Mouse (Mus musculus) liver, embryonic 12.5 days (tissue): ENCODE measurements around the gene Bank1. TPM values are rescaled to one million over a fixed set of nuclear protein-coding genes. Genes with fewer than 3 reads are reported as not detected.
A peak's percentile ranks its signal among the peaks of the same experiment; 100 is the strongest.

Experiments
- ATAC-seq: fragments of 200-750 bp; cut with Nextera tagmentation; 2 replicates; pipeline ENCODE4 v1.8.0; 2017; ENCODE audit warnings: moderate number of reproducible peaks, mild to moderate bottlenecking, moderate library complexity
- H3K27ac ChIP-seq: fragments of 300-500 bp; sonication (generic); 2 replicates; pipeline ENCODE4 v1.5.1; 2016; ENCODE audit warnings: mild to moderate bottlenecking
- H3K27me3 ChIP-seq: fragments of 300-500 bp; sonication (generic); replicated peaks from 2 replicates; pipeline ENCODE4 v1.6.1; 2016; ENCODE audit warnings: mild to moderate bottlenecking, moderate library complexity
- H3K36me3 ChIP-seq: fragments of 300-500 bp; sonication (generic); 2 replicates; pipeline ENCODE4 v1.6.1; 2016; ENCODE audit warnings: mild to moderate bottlenecking, moderate library complexity
- H3K4me1 ChIP-seq: fragments of 300-500 bp; sonication (generic); 2 replicates; pipeline ENCODE4 v1.6.1; 2016
- H3K4me2 ChIP-seq: fragments of 300-500 bp; sonication (generic); 2 replicates; pipeline ENCODE4 v1.6.1; 2016; ENCODE audit warnings: mild to moderate bottlenecking, moderate library complexity
- H3K4me3 ChIP-seq: fragments of 300-500 bp; sonication (generic); 2 replicates; pipeline ENCODE4 v1.5.1; 2016; ENCODE audit warnings: mild to moderate bottlenecking, moderate library complexity
- H3K9ac ChIP-seq: fragments of 300-500 bp; sonication (generic); 2 replicates; pipeline ENCODE4 v1.6.1; 2016; ENCODE audit warnings: mild to moderate bottlenecking, moderate library complexity
- H3K9me3 ChIP-seq: fragments of 300-500 bp; sonication (generic); replicated peaks from 2 replicates; pipeline ENCODE4 v1.6.1; 2016; ENCODE audit warnings: mild to moderate bottlenecking, moderate library complexity
- WGBS: fragments of 180-500 bp; shearing (Covaris S2); methylation state at CpG from one replicate; pipeline ENCODE4 v1.1.7; 2016; ENCODE audit not compliant: insufficient replicate concordance; 5-methylcytosine and 5-hydroxymethylcytosine counted together
- polyA plus RNA-seq: library from polyadenylated mRNA; unstranded; fragments of >200 nt; fragmentation: Nextera tagmentation; extraction: Ambion mirVana; gene quantifications from 2 replicates; pipeline ENCODE4 v1.2.1, GENCODE M21; 2016

The Bank1 gene
- polyA plus RNA-seq, 1 experiment from 2014 or later, result 1.8 TPM

DNA sequence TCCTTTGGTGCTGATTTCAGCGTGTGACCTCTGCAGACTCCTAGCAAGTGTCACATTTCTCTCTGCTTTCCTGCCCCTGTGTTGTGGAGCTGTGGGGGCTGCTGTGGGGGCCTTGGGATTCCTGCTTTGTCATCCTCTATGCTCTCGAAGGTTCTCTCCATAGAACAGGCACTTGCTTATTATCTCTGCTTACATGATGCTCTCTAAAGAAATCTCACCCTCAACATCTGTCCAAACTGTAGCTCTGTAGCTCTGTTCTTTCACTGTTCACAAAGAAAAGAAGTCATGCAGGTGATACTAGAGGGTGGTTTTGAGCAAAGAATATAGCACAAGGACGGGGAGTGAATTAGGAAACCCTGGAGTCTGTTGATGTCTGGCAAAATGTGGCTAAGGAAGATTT is 288.6 kb downstream of the Bank1 start:
- Histone ChIP-seq H3K9me3 (no peaks in the 10 kb centered on the region), H3K4me2 (no peak overlapping the region), H3K27ac (no peak overlapping the region), H3K4me3 (no peak overlapping the region), H3K27me3 (no peaks in the 10 kb centered on the region), H3K4me1 (no peaks in the 10 kb centered on the region), H3K36me3 (no peaks in the 10 kb centered on the region), H3K9ac (no peak overlapping the region)
- WGBS, result 23% methylated on average over 3 of the region's 3 CpGs
- ATAC-seq, result peak; percentile 62

DNA sequence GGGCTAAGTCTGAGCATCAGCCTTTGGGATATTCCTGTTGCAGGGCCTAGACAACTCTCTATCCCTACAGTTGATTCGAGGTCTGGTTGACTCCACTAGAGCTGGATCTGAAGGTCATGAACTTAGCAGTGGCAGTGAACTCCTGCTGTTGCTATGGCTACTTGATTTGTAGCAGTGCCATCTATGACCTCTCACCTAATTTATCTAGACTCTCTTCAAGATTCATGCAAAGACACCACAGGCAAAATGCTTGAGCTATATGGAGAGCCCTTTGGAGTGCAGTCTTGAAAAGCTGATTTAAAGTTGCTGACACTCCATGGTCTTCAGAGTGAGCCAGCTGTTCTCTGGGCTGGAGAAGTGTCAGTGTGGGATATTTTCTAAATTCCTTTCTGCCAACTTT is 290.1 kb downstream of the Bank1 start:
- no peaks in the 10 kb centered on the region for H3K36me3 ChIP-seq
- H3K27ac ChIP-seq, result no peak overlapping the region
- ATAC-seq, result no peak
- no peak overlapping the region for H3K4me3 ChIP-seq
- no peak overlapping the region for H3K4me2 ChIP-seq
- no peaks in the 10 kb centered on the region for H3K27me3 ChIP-seq
- H3K9me3 ChIP-seq, result no peaks in the 10 kb centered on the region
- H3K9ac ChIP-seq, result no peak overlapping the region
- H3K4me1 ChIP-seq, result no peaks in the 10 kb centered on the region
- 55% methylated on average over 1 of the region's 1 CpGs for WGBS

GRCm38 (mm10) chr3:136024876-136025275 is 301.0 kb downstream of the Bank1 start:
- Histone ChIP-seq H3K4me3 (no peak overlapping the region), H3K9ac (no peak overlapping the region), H3K9me3 (no peaks in the 10 kb centered on the region), H3K27me3 (no peaks in the 10 kb centered on the region), H3K4me1 (no peaks in the 10 kb centered on the region), H3K27ac (no peak overlapping the region), H3K4me2 (no peak overlapping the region), H3K36me3 (no peaks in the 10 kb centered on the region)
- WGBS, result 64% methylated on average over 2 of the region's 2 CpGs
- no peak for ATAC-seq

DNA sequence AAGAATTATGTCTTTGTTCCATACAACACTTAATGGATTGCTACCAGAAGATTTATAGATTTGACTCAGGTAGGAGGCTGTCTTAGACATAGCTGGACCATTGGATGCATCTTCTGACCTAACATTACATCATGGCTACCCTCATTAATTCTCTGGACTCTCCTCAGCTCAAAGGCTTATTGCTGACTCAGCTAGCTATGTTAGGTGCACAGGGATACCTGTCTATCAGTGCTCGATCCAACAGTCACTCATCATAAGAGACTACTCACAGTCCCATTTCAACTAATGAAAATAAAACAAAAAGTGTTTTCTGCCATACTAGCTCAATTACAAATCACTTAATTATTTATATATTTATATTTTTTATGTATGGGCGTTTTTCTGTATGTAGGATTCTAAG is 308.3 kb downstream of the Bank1 start:
- 49% methylated on average over 2 of the region's 2 CpGs for WGBS
- H3K36me3 ChIP-seq, result no peaks in the 10 kb centered on the region
- H3K4me2 ChIP-seq, result no peak overlapping the region
- no peaks in the 10 kb centered on the region for H3K27me3 ChIP-seq
- no peak overlapping the region for H3K9ac ChIP-seq
- ATAC-seq, result no peak
- no peaks in the 10 kb centered on the region for H3K9me3 ChIP-seq
- H3K4me1 ChIP-seq, result no peaks in the 10 kb centered on the region
- H3K27ac ChIP-seq, result no peak overlapping the region
- H3K4me3 ChIP-seq, result no peak overlapping the region

GRCm38 (mm10) chr3:136010616-136011015 is 315.2 kb downstream of the Bank1 start:
- Histone ChIP-seq H3K4me1 (no peaks in the 10 kb centered on the region), H3K36me3 (no peaks in the 10 kb centered on the region), H3K27ac (no peak overlapping the region), H3K27me3 (no peaks in the 10 kb centered on the region), H3K4me3 (no peak overlapping the region), H3K9me3 (no peaks in the 10 kb centered on the region), H3K9ac (no peak overlapping the region), H3K4me2 (no peak overlapping the region)
- 73% methylated on average over 4 of the region's 4 CpGs for WGBS
- ATAC-seq, result no peak

DNA sequence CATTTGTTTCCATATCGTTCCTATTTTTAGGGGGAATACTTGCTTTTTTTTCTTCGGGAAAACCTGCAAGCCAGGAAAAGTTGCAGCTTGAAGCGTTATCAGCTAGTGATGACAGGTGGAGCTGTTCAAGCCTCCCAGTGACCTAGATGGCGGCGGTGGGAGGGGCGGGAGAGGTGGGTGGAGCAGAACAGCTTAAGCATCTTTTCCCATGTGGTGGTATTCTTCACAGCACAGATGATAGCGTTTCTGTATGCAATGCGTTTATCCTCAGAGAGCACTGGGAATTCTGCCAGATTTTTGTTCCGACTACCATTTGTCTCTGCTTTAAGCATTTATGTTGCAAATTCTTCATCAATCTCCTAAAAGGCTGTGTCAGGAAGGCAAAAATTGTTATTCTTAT is 318.0 kb downstream of the Bank1 start:
- 37% methylated on average over 9 of the region's 9 CpGs for WGBS
- ATAC-seq, result no peak

DNA sequence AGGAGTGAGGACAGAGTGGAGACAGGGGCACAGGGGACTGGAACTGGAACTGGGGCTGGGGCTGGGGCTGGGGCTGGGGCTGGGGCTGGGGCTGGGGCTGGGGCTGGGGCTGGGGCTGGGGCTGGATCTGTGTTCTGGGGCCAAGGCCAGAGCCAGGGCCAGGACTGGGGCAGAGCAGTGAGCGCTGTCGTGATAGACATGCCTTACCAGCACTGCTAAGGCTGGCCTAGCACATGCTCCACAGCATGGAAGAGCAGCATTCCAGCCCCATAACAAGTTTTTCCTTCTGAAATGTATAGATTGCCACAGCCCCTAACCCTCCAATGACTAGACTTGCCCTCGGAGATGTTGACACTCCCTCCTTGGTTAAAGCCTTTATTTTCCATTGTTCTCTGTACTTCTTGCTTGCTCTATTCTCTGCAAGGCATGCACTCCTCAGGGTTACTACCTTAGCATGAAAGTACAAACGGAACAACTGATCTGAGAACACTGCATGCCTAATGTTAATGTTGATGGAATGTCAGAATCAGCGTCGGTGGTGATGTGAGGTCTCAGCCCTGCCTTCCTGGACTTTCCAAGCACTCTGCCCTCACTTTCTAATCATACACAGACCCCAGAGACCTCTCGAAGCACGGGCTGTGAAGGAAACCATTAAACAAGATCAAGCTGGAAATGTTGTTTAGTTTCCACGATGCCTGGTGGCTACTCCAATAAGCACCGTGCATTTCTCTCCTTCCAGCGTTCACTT is 318.6 kb downstream of the Bank1 start:
- Histone ChIP-seq H3K9ac (no peak overlapping the region), H3K4me1 (no peaks in the 10 kb centered on the region), H3K27me3 (no peaks in the 10 kb centered on the region), H3K4me3 (no peak overlapping the region), H3K27ac (no peak overlapping the region), H3K9me3 (no peaks in the 10 kb centered on the region), H3K4me2 (no peak overlapping the region), H3K36me3 (no peaks in the 10 kb centered on the region)
- no peak for ATAC-seq
- 55% methylated on average over 11 of the region's 11 CpGs for WGBS

More for the DNA sequence above, 318.0 kb downstream of the Bank1 start:
- Histone ChIP-seq H3K27me3 (no peaks in the 10 kb centered on the region), H3K4me1 (no peaks in the 10 kb centered on the region), H3K36me3 (no peaks in the 10 kb centered on the region), H3K4me2 (no peak overlapping the region), H3K9ac (no peak overlapping the region), H3K4me3 (no peak overlapping the region), H3K9me3 (no peaks in the 10 kb centered on the region), H3K27ac (no peak overlapping the region)
